Mouse (Mus musculus) liver, embryonic 11.5 days (tissue): ENCODE results near the gene Bora. TPM values are rescaled to one million over a fixed set of nuclear protein-coding genes. Genes with fewer than 3 reads are reported as not detected.

Experiments
- ATAC-seq: fragments of 200-750 bp; cut with Nextera tagmentation; replicated peaks from 2 replicates; pipeline ENCODE4 v1.8.0; 2017; ENCODE audit warnings: moderate number of reproducible peaks, mild to moderate bottlenecking, moderate TSS enrichment, moderate library complexity; ENCODE audit not compliant: low FRiP score
- DNase-seq: peaks from one replicate; pipeline ENCODE4 v3.0.0-alpha.2; 2017; ENCODE audit warnings: low spot score
- H3K27ac ChIP-seq: fragments of 300-500 bp; sonication (generic); 2 replicates; pipeline ENCODE4 v1.5.1; 2014; ENCODE audit warnings: mild to moderate bottlenecking, low read depth, low read length, control low read depth
- H3K27me3 ChIP-seq: fragments of 300-500 bp; sonication (generic); replicated peaks from 2 replicates; pipeline ENCODE4 v1.6.1; 2014; ENCODE audit warnings: low read length, mixed read lengths; ENCODE audit not compliant: control insufficient read depth, insufficient read depth
- H3K36me3 ChIP-seq: fragments of 300-500 bp; sonication (generic); 2 replicates; pipeline ENCODE4 v1.6.1; 2014; ENCODE audit warnings: mild to moderate bottlenecking, low read length, moderate library complexity, mixed read lengths; ENCODE audit not compliant: control insufficient read depth, insufficient read depth
- H3K4me1 ChIP-seq: fragments of 300-500 bp; sonication (generic); replicated peaks from 2 replicates; pipeline ENCODE4 v1.6.1; 2014; ENCODE audit warnings: low read length, mixed read lengths; ENCODE audit not compliant: control insufficient read depth, insufficient read depth
- H3K4me2 ChIP-seq: fragments of 300-500 bp; sonication (generic); 2 replicates; pipeline ENCODE4 v1.6.1; 2014; ENCODE audit warnings: mild to moderate bottlenecking, control low read depth, moderate library complexity
- H3K4me3 ChIP-seq: fragments of 300-500 bp; sonication (generic); 2 replicates; pipeline ENCODE4 v1.5.1; 2014; ENCODE audit warnings: low read depth, low read length, control low read depth
- H3K9ac ChIP-seq: fragments of 300-500 bp; sonication (generic); 2 replicates; pipeline ENCODE4 v1.6.1; 2014; ENCODE audit warnings: low read depth, low read length, control low read depth
- H3K9me3 ChIP-seq: fragments of 300-500 bp; sonication (generic); 2 replicates; pipeline ENCODE4 v1.6.1; 2016; ENCODE audit warnings: low read length, inconsistent platforms, mixed read lengths; ENCODE audit not compliant: control insufficient read depth
- WGBS: fragments of 180-500 bp; shearing (Covaris S2); extraction: QIAGEN DNeasy Blood & Tissue Kit; methylation state at CpG from one replicate; pipeline ENCODE4 v1.1.7; 2014; 5-methylcytosine and 5-hydroxymethylcytosine counted together
- polyA plus RNA-seq: library from polyadenylated mRNA; unstranded; fragments of >200 nt; fragmentation: Nextera tagmentation; extraction: Ambion mirVana; gene quantifications from 2 replicates; pipeline ENCODE4 v1.2.1, GENCODE M21; 2014

Gene Bora
- 70.4 and 76.3 TPM in 2 replicates for polyA plus RNA-seq

- H3K27me3 ChIP-seq: no peaks in the 10 kb centered on the region
- H3K4me1 ChIP-seq: peaks cover 19% of the 10 kb centered on the region
- DNase-seq: peak; percentile 94
- peak within 1 kb of the TSS; percentile 96 for H3K27ac ChIP-seq
- under 1% methylated on average over 73 of the region's 81 CpGs for WGBS
- peaks cover 5% of the 10 kb centered on the region; the same call in 1 of the 2 replicates for H3K36me3 ChIP-seq
- peak within 1 kb of the TSS; percentile 76 for H3K4me2 ChIP-seq
- H3K4me3 ChIP-seq: peak within 1 kb of the TSS; percentile 94
- ATAC-seq: peak; percentile 90
- H3K9ac ChIP-seq: peak within 1 kb of the TSS; percentile 97
- H3K9me3 ChIP-seq: no peaks in the 10 kb centered on the region
Measured at GRCm38 (mm10) chr14:99046031-99046781, at the start of gene Bora, which contains the start of gene Mzt1. TSS of gene Bora (plus strand) at chr14:99046222. TSS of gene Mzt1 (minus strand) at chr14:99046134.

GRCm38 (mm10) chr14:99010224-99010919 lies 35.6 kb upstream of the Bora start:
- Histone ChIP-seq H3K27me3 (no peaks in the 10 kb centered on the region), H3K36me3 (no peaks in the 10 kb centered on the region), H3K4me1 (no peaks in the 10 kb centered on the region), H3K27ac (no peak overlapping the region), H3K4me3 (no peak overlapping the region), H3K9ac (no peak overlapping the region), H3K4me2 (no peak overlapping the region), H3K9me3 (no peaks in the 10 kb centered on the region)
- WGBS: 43% methylated on average over 8 of the region's 8 CpGs
- no peak for ATAC-seq
- no peak for DNase-seq

- Histone ChIP-seq H3K27me3 (no peaks in the 10 kb centered on the region), H3K36me3 (no peaks in the 10 kb centered on the region), H3K4me2 (no peak overlapping the region), H3K27ac (no peak overlapping the region), H3K4me3 (no peak overlapping the region), H3K4me1 (no peaks in the 10 kb centered on the region), H3K9ac (no peak overlapping the region), H3K9me3 (no peaks in the 10 kb centered on the region)
- ATAC-seq (no peak), DNase-seq (no peak)
- WGBS: 28% methylated on average over 2 of the region's 2 CpGs
Measured at GRCm38 (mm10) chr14:99010920-99011313, 35.1 kb upstream of the Bora start.

- 61% methylated on average over 7 of the region's 7 CpGs for WGBS
- Histone ChIP-seq H3K4me1 (no peaks in the 10 kb centered on the region), H3K27ac (no peak overlapping the region), H3K4me2 (peak overlapping the region; percentile 14; the same call in 1 of the 2 replicates), H3K9ac (no peak overlapping the region), H3K9me3 (no peaks in the 10 kb centered on the region), H3K36me3 (no peaks in the 10 kb centered on the region), H3K27me3 (no peaks in the 10 kb centered on the region), H3K4me3 (no peak overlapping the region)
- DNase-seq (no peak), ATAC-seq (no peak)
Measured at GRCm38 (mm10) chr14:99018691-99019090, 27.3 kb upstream of the Bora start.

GRCm38 (mm10) chr14:99019136-99019808 lies 26.8 kb upstream of the Bora start:
- DNase-seq (no peak), ATAC-seq (no peak)
- Histone ChIP-seq H3K9me3 (no peaks in the 10 kb centered on the region), H3K36me3 (no peaks in the 10 kb centered on the region), H3K9ac (no peak overlapping the region), H3K4me2 (peak overlapping the region; percentile 14; the same call in 1 of the 2 replicates), H3K4me1 (no peaks in the 10 kb centered on the region), H3K27me3 (no peaks in the 10 kb centered on the region), H3K27ac (no peak overlapping the region), H3K4me3 (no peak overlapping the region)
- WGBS: 38% methylated on average over 10 of the region's 10 CpGs

- H3K4me2 ChIP-seq: peak overlapping the region; percentile 17; the same call in 1 of the 2 replicates
- no peak for DNase-seq
- whole genome bisulfite sequencing: 51% methylated on average over 12 of the region's 12 CpGs
- ATAC-seq: no peak
- H3K36me3 ChIP-seq: no peaks in the 10 kb centered on the region
- H3K4me3 ChIP-seq: no peak overlapping the region; the same call in 1 of the 2 replicates
- H3K27me3 ChIP-seq: no peaks in the 10 kb centered on the region
- H3K9me3 ChIP-seq: no peaks in the 10 kb centered on the region
- no peak overlapping the region for H3K9ac ChIP-seq
- H3K27ac ChIP-seq: no peak overlapping the region
- no peaks in the 10 kb centered on the region for H3K4me1 ChIP-seq
Measured at GRCm38 (mm10) chr14:99022346-99023086, 23.5 kb upstream of the Bora start.

GRCm38 (mm10) chr14:99029987-99030386 lies 16.0 kb upstream of the Bora start:
- 71% methylated on average over 5 of the region's 5 CpGs for WGBS
- no peaks in the 10 kb centered on the region for H3K9me3 ChIP-seq
- H3K4me2 ChIP-seq: no peak overlapping the region
- H3K27me3 ChIP-seq: no peaks in the 10 kb centered on the region
- H3K9ac ChIP-seq: no peak overlapping the region
- ATAC-seq (no peak), DNase-seq (no peak)
- no peak overlapping the region for H3K4me3 ChIP-seq
- H3K36me3 ChIP-seq: 0 out of 2 replicates have a peak, but pooled peaks cover 3% of the 10 kb centered on the region
- H3K27ac ChIP-seq: no peak overlapping the region
- no peaks in the 10 kb centered on the region for H3K4me1 ChIP-seq

GRCm38 (mm10) chr14:99031337-99031873 lies 14.6 kb upstream of the Bora start:
- WGBS: 87% methylated on average over 5 of the region's 5 CpGs
- ATAC-seq: 0 out of 2 replicates have a peak, but pooled peaks have one; percentile 38
- H3K9me3 ChIP-seq: no peaks in the 10 kb centered on the region
- H3K27me3 ChIP-seq: no peaks in the 10 kb centered on the region
- H3K27ac ChIP-seq: no peak overlapping the region
- H3K9ac ChIP-seq: no peak overlapping the region
- no peak overlapping the region for H3K4me2 ChIP-seq
- H3K4me1 ChIP-seq: no peaks in the 10 kb centered on the region
- H3K36me3 ChIP-seq: peaks cover 7% of the 10 kb centered on the region; the same call in 1 of the 2 replicates
- no peak for DNase-seq
- H3K4me3 ChIP-seq: no peak overlapping the region
